Mouse (Mus musculus) activated CD4-positive, CD25-positive, alpha-beta regulatory T cell, adult 4 months (primary cell): ENCODE measurements around the gene Ptrhd1. TPM values are rescaled to one million over a fixed set of nuclear protein-coding genes. Genes with fewer than 3 reads are reported as not detected.
"Not testable (repeated sequence)": the region's sequence is repeated elsewhere in the genome, so short reads cannot be mapped to it uniquely, and the experiment has no call there.

ENCODE experiments used
- ATAC-seq: one replicate; pipeline ENCODE4 v1.8.0; 2017
- polyA plus RNA-seq, 2 experiments: library from polyadenylated mRNA; unstranded; fragments of 100-300 nt; shearing (Covaris generic); gene quantifications; one replicate each; pipeline ENCODE4 v1.2.1; 2017

Ptrhd1 gene
- polyA plus RNA-seq = 1 to 10 TPM; 5.0 to 5.3 TPM

DNA sequence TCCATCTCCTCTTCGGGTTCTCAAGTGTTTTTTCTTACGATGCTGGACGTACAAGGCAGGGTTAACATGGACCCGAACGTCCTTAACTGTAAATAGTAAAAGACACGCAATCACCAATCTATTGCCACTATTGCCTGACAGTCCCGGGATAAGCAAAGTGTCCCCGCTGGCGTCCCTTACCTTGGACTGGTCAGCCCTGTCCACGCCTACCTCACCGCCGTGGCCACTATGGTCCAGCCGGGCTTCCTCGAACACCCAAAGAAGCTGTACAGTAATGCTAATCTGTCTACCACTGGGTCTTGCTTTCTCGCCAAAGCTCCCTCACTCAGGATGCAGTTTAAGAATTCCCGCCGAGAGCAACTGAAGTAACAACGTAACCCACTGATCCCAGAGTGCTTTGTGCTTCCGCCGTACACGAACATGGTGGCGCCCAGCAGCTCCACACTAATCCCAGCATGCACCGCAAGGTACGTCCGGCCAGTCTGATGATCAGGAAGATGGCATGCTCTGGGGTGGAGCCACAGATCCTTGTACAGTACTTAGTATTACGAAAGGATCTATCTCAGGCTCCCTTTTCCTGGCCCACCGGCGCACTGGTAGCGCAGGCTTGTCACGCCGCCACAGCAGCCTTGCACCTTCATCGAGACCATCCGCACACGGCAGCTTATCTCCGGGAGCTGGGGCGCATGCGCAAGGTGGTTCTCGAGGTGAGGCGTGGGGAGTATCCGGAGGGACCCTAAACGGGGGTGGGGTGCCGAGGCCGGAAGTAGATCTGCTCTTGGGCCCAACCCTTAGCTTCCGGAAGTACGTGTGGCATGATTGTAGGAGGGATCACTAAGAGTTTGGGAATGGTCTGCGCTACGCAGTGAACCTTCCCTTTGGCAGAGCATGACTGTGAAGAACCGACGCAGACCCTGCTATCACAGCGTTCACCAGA lies at the start of gene Ptrhd1, which contains the start of gene Cenpo:
Ptrhd1 (plus strand) TSS at position 456 of the 937 bp plus-strand sequence.
Cenpo (minus strand) TSS at position 723 of the 937 bp plus-strand sequence.
- ATAC-seq = peak; percentile 94

DNA sequence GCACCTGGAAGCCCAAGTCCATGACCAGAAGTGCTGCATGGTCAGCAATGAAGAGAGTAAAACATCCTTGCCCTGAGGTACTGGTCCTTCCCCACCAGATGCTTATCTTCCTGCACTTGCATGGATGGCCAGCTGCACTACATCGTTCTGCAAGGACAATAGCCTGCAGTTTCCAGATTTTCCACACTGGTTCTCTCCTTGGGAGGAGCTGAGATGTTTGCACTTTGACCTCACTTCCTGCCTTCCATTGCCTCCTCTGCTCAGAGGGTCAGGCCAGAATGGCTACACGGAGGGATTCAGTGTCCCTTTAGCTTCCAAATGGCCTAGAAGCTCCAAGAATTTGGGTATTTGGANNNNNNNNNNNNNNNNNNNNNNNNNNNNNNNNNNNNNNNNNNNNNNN lies 49.2 kb upstream of the Ptrhd1 start:
- ATAC-seq = no peak

DNA sequence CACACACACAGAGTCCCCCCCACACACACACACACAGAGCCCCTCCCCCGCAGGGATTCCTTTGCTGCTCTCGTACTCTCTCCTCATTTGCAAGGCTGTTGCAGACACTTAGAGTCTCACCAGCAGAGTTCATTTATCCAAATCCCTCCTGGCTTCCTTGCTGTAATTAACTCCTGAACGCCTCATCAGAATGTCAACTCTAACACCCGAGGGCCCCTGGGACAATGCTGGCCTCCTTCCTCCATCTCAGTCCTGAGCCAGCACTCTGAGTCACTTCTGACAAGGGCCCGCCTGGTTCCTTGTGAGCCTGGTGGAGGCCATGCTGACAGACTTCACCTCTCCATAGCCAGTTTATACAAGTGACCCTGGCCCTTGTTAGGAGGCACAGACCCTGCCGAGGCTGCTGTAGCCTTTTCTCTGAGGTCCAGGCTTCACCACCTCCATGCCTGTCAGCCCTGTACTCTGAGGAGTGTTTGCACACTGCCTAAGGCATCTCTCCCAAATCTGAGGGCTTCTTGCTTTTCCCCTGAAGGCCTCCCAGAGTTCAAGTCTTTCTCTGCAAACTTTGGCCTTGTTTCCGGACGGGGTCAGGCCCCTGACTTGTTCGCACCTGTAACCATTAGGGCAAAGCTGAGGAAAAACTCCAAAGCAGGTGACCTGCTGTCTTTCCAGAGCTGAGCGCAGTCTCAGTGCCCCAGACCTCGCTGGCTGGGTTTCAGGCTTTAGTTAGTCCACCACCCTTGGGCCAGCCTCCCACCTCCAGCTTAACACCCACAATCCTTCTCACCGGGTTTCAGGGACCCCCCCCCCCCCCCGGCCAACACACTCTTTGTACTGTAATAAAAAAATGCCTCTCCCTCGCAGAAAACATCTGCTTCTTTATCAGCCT lies 45.4 kb upstream of the Ptrhd1 start:
- ATAC-seq = no peak

DNA sequence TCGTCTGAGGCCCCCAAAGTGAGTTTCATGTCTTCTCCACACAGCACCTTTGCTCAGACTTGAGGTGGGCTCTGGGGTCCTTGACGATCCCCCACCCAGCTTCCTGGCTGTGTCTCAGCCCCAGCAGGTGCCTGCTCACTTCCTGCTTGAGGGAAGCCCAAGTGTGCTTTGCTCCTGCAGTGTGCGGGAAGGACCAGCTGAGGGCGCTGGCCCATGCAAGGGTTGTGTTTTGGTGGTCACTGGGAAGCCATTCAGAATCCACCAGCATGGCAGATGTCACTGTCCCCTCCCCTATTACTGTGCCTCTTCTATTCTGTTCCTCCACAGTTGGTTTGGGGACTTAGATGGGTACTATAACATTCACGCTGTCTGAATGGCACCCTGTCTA lies 44.8 kb upstream of the Ptrhd1 start:
- no peak for ATAC-seq

DNA sequence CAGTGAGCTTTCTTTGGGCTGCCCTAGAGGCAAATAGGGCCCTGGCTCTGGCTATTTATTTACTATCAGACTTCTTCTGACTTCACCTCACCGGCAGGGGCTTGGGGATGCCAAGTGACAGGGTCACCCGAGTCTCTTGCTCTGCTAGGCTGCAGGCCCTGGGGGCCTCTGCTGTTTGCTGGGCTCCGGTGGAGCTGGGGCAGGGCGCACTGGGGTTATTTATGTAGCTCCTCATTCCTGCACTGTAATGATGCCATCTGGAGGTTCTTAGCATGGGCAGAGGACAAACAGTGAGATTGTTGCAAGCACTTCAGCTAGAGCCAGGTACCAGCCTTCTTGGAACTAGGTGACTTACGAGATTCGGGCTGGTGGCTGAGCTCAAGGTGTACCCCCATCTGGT lies 41.3 kb upstream of the Ptrhd1 start:
- ATAC-seq = no peak

DNA sequence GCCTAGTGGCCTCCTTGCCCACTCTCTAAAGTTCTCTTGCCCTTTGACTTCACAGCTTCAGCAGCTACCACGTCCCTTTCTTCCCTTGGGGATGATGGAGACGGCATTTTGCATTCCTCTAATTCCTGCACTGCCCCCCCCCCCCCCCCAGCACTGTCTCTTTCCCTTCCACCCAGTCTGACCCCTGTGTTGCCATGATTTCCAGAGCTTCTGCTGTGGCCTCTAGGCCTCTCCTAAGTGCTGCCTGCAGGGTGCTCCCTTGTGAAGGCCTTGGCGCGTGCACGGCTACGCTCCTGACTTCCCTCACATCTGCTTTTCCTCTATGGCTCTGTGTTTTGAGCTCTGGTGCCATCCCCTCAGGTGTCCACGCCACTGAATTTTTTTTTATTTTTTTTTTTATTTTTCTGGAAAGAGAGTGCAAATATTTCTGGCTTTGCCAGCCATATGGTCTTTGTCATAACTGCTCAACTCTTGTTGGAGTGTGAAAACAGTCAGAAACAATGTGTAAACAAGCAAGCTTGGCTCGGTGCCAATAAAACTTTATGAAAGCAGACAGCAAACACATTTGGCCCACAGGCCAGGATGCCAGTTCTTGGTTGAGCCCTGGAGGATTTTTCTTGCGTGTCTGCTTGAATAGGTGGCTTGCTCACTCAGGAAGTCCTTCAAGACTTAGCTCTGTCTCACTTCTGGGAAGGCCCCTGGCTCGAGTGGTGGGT lies 40.6 kb upstream of the Ptrhd1 start:
- no peak for ATAC-seq

- no peak for ATAC-seq
Observed at GRCm38 (mm10) chr12:4194643-4195042, 39.2 kb upstream of the Ptrhd1 start.

DNA sequence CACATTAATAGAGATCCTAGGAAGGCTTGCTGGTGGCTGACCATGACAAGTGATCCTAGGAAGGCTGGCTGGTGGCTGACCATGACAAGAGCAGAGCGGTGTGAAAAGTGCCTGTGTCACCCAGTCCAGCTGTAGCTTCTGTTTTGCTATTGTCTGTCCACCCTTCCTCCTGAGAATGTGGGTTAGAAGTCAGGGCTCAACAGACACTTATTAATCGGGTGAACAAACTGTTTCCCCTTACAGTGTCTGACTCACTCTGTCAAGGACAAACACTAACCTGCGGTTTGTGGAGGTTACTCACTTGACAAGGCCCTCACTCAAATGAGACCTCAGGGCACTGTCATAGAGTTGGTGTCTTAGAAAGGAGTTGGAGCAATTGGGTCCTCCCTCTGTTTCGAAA lies 35.1 kb upstream of the Ptrhd1 start:
- no peak for ATAC-seq

GRCm38 (mm10) chr12:4199271-4199670 lies 34.6 kb upstream of the Ptrhd1 start:
- no peak for ATAC-seq

DNA sequence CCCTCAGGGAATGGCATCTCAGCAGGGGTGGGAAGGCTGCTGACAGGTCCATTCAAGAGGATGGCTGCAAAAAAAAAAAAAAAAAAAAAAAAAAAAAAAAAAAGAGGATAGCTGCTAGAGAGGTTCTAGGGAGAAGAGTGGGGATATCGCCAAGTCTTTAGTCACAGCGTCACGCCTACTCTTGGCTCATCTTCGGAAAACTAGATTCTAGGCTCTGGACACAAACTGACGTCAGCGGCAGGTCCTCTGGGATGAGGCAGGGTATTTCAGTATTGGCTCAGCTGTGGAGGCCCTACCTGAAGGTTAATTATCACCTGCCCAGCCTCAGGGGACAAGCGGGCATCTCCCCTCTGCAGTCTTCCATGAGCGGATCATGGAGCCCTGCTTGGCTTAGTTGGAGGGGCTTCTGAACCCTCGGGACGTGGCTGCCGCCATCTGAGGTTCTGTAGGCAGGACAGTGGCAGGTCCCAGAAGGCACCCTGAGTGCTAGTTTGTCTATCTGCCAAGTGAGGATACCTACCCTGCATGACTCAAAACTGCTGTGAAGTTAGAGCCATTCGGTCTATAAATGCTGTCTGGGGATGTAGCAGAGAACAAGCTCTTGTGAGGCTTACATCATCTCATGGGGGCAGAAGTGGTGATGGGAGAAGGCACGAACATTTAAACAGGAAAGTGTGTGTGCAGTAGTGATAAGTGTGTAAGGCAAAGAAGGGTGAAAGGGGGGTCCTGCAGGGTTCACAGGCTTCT lies 32.2 kb upstream of the Ptrhd1 start:
- ATAC-seq = no peak

GRCm38 (mm10) chr12:4202206-4202605 lies 31.6 kb upstream of the Ptrhd1 start:
- no peak for ATAC-seq

- no peak for ATAC-seq
Observed at GRCm38 (mm10) chr12:4206106-4206505, 27.7 kb upstream of the Ptrhd1 start.

- peak; percentile 92 for ATAC-seq
Observed at GRCm38 (mm10) chr12:4208405-4209133, 25.3 kb upstream of the Ptrhd1 start.

DNA sequence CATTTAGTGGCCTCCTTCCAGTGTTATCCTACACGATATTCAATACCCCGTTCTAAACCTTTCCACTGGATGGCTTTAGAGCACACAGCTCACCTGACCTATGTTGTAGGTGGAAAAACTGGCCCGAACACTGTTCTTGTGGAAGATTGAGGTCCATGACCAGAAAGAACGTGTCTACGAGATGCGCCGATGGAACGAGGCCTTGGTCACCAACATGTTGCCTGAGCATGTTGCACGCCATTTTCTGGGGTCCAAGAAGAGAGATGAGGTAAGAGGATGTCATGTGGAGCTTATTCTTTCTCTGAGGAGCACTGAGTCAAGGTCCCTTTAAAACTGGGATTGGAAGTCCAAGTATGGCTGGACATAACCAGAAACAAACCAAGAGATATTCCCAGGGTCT lies 24.6 kb upstream of the Ptrhd1 start:
- no peak for ATAC-seq

DNA sequence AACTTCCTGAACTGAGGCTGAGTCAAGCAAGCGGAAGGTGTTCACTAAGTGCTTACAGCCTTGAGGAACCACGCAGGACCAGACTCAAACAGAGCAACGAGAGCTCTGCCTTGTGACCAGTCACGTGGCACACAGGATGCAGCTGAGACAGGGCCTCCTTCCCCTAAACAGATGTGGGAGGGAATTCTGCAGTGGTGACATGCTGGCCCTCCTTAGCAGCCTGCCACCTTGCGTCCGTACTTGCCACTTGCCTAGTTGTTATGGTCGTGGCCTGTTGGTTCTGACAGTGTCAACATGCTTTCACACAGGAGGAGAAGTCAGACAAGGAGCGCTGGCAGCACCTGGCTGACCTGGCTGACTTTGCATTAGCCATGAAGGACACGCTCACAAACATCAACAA lies 22.7 kb upstream of the Ptrhd1 start:
- ATAC-seq = no peak

DNA sequence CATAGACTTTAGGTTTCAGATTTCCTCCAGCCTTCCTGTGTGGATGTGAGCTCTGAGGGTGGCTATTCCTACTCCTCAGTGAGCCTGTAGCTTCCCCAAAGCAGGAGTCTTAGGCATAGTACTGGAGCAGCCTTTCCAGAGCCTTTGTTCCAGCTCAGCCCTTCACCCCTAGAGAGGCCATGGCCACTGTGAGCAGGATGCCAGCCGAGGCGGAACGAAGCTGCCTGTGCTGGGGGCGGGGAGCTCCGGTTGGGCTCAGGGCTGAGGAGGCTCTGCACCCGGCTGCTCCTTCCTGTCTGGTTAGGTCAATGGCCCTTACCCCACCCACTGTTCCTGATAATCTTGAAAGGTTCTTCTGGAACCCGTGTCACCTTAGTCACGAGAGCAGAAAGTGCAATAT lies 20.9 kb upstream of the Ptrhd1 start:
- no peak for ATAC-seq

DNA sequence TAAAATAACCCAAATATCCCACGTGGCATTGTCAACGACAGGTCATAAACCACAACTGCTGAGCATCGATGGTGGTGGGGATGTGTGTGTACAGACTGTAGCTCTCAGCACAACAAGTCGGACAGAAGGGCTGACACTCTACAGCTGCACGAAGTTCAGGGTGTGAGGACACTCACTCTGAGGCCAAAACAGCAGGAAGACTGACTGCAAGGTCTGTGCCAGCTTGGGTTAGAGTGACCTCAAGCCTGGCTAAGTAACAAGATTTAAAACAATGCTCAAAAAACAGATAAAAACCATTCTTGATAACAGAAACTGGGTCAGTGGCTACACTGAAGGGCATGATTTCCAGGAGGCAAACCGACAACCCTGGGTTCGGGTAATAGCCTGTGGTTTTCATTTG lies 3.7 kb upstream of the Ptrhd1 start:
- ATAC-seq = no peak

- no peak for ATAC-seq
Observed at GRCm38 (mm10) chr12:4232777-4233176, 1.1 kb upstream of the Ptrhd1 start.

- no peak for ATAC-seq
Observed at GRCm38 (mm10) chr12:4237481-4237880, 3.7 kb downstream of the Ptrhd1 start.

DNA sequence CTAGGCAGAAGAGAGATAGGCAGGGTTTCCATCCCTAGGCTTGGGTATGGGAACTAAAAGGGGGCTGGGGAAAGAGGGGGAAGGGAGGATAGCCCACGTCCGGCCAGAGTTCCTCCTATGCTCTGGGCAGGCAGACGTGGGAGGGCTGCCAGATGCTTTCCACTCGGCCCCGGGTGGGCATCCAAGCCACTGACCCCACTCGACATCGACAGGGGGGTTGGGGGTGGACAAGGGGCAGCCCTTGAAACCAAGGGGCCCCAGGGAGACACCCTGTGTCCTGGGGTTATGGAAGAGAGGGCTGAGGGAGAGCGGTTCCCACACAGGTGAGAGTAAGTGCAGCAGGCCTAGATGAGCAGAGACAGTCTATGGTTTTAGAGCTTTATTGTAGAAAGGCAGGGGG lies 6.5 kb downstream of the Ptrhd1 start:
- not testable (repeated sequence) for ATAC-seq

- ATAC-seq = no peak
Observed at GRCm38 (mm10) chr12:4243805-4244204, 10.0 kb downstream of the Ptrhd1 start.
